Mouse (Mus musculus) layer of hippocampus, postnatal 14 days (tissue): ENCODE measurements around the gene Zfyve26. TPM values are rescaled to one million over a fixed set of nuclear protein-coding genes. Genes with fewer than 3 reads are reported as not detected.
A peak's percentile ranks its signal among the peaks of the same experiment; 100 is the strongest.

Experiments
- DNase-seq, 2 experiments: peaks; one replicate each; pipeline ENCODE4 v3.0.0; 2021 to 2022; ENCODE audit warnings: low spot score in 2 of 2, mixed read lengths in 1 of 2
- long read RNA-seq, 2 experiments: library from polyadenylated mRNA; stranded (forward); transcript quantifications; one replicate each; pipeline ENCODE4 v2.0.0; 2021
- total RNA-seq, 2 experiments: library from RNA; stranded (reverse); gene quantifications; 2 replicates each; pipeline ENCODE4 v1.2.3; 2021

Zfyve26 gene
- 10 to 100 TPM; 27.0 to 30.0 TPM for total RNA-seq
- long read RNA-seq, experiment 1, partial matches to known transcripts: 1 of 1 reads
- long read RNA-seq, experiment 1, other reads (novel, unspliced or antisense): 0 of 1 reads
- long read RNA-seq, experiment 2, partial matches to known transcripts: 1 of 1 reads
- long read RNA-seq, experiment 2, other reads (novel, unspliced or antisense): 0 of 1 reads

GRCm38 (mm10) chr12:79296126-79296816 lies at the start of gene Zfyve26:
Zfyve26 (minus strand) TSS chr12:79296304.
- DNase-seq: peak; percentile 86 to 96

GRCm38 (mm10) chr12:79341291-79341845 lies 45.3 kb upstream of the Zfyve26 start:
- no peak for DNase-seq

- no peak for DNase-seq
Observed at GRCm38 (mm10) chr12:79340513-79340912, 44.4 kb upstream of the Zfyve26 start.

- DNase-seq: no peak
Observed at GRCm38 (mm10) chr12:79338791-79339190, 42.7 kb upstream of the Zfyve26 start.

- no peak for DNase-seq
Observed at GRCm38 (mm10) chr12:79331722-79332121, 35.6 kb upstream of the Zfyve26 start.

GRCm38 (mm10) chr12:79330571-79330970 lies 34.5 kb upstream of the Zfyve26 start:
- DNase-seq: no peak

- DNase-seq: no peak
Observed at GRCm38 (mm10) chr12:79327868-79328267, 31.8 kb upstream of the Zfyve26 start.

- no peak for DNase-seq
Observed at GRCm38 (mm10) chr12:79326745-79327144, 30.6 kb upstream of the Zfyve26 start.

GRCm38 (mm10) chr12:79326236-79326635 lies 30.1 kb upstream of the Zfyve26 start:
- DNase-seq: no peak

GRCm38 (mm10) chr12:79322539-79322938 lies 26.4 kb upstream of the Zfyve26 start:
- DNase-seq: peak in 1 of 2 experiments; percentile 22

- no peak for DNase-seq
Observed at GRCm38 (mm10) chr12:79320895-79321294, 24.8 kb upstream of the Zfyve26 start.

- DNase-seq: no peak
Observed at GRCm38 (mm10) chr12:79317339-79317738, 21.2 kb upstream of the Zfyve26 start.

- no peak for DNase-seq
Observed at GRCm38 (mm10) chr12:79313721-79314120, 17.6 kb upstream of the Zfyve26 start.

GRCm38 (mm10) chr12:79306013-79306412 lies 9.9 kb upstream of the Zfyve26 start:
- DNase-seq: no peak

GRCm38 (mm10) chr12:79305131-79305530 lies 9.0 kb upstream of the Zfyve26 start:
- DNase-seq: peak in 1 of 2 experiments; percentile 26

GRCm38 (mm10) chr12:79301802-79302201 lies 5.7 kb upstream of the Zfyve26 start:
- no peak for DNase-seq

GRCm38 (mm10) chr12:79297884-79298636 lies 2.0 kb upstream of the Zfyve26 start:
- DNase-seq: no peak

GRCm38 (mm10) chr12:79297121-79297576 lies 1.0 kb upstream of the Zfyve26 start, which contains the start of gene Rad51b:
Rad51b (plus strand) TSS chr12:79297282.
- peak; percentile 43 to 88 for DNase-seq

- no peak for DNase-seq
Observed at GRCm38 (mm10) chr12:79292874-79293273, 3.2 kb downstream of the Zfyve26 start.

GRCm38 (mm10) chr12:79282595-79282994 lies 13.5 kb downstream of the Zfyve26 start:
- no peak for DNase-seq

GRCm38 (mm10) chr12:79279513-79280115 lies 16.5 kb downstream of the Zfyve26 start:
- DNase-seq: no peak
